Mouse (Mus musculus) liver, embryonic 13.5 days (tissue): ENCODE results near the gene Hoxa11. TPM values are rescaled to one million over a fixed set of nuclear protein-coding genes. Genes with fewer than 3 reads are reported as not detected.

Source experiments
- ATAC-seq: fragments of 200-750 bp; cut with Nextera tagmentation; 2 replicates; pipeline ENCODE4 v1.8.0; 2017; ENCODE audit warnings: low read depth, mild to moderate bottlenecking, moderate number of reproducible peaks, moderate library complexity
- DNase-seq: peaks from one replicate; pipeline ENCODE4 v3.0.0; 2022
- H3K27ac ChIP-seq: fragments of 300-500 bp; sonication (generic); 2 replicates; pipeline ENCODE4 v1.5.1; 2015; ENCODE audit warnings: moderate library complexity, mild to moderate bottlenecking, inconsistent platforms
- H3K27me3 ChIP-seq: fragments of 300-500 bp; sonication (generic); 2 replicates; pipeline ENCODE4 v1.6.1; 2015; ENCODE audit warnings: mild to moderate bottlenecking, inconsistent platforms
- H3K36me3 ChIP-seq: fragments of 300-500 bp; sonication (generic); 2 replicates; pipeline ENCODE4 v1.6.1; 2015; ENCODE audit warnings: mild to moderate bottlenecking, inconsistent platforms
- H3K4me1 ChIP-seq: fragments of 300-500 bp; sonication (generic); replicated peaks from 2 replicates; pipeline ENCODE4 v1.6.1; 2015; ENCODE audit warnings: inconsistent platforms
- H3K4me2 ChIP-seq: fragments of 300-500 bp; sonication (generic); 2 replicates; pipeline ENCODE4 v1.6.1; 2015; ENCODE audit warnings: inconsistent platforms, mild to moderate bottlenecking, moderate library complexity
- H3K4me3 ChIP-seq: fragments of 300-500 bp; sonication (generic); replicated peaks from 2 replicates; pipeline ENCODE4 v1.5.1; 2015; ENCODE audit warnings: mild to moderate bottlenecking, inconsistent platforms
- H3K9ac ChIP-seq: fragments of 300-500 bp; sonication (generic); 2 replicates; pipeline ENCODE4 v1.6.1; 2015; ENCODE audit warnings: mild to moderate bottlenecking, inconsistent platforms
- H3K9me3 ChIP-seq: fragments of 300-500 bp; sonication (generic); replicated peaks from 2 replicates; pipeline ENCODE4 v1.6.1; 2016; ENCODE audit warnings: inconsistent platforms
- WGBS: fragments of 180-500 bp; shearing (Covaris S2); methylation state at CpG from one replicate; pipeline ENCODE4 v1.1.7; 2015; ENCODE audit not compliant: insufficient replicate concordance; 5-methylcytosine and 5-hydroxymethylcytosine counted together
- polyA plus RNA-seq: library from polyadenylated mRNA; unstranded; fragments of >200 nt; fragmentation: Nextera tagmentation; extraction: Ambion mirVana; gene quantifications from 2 replicates; pipeline ENCODE4 v1.2.1, GENCODE M21; 2015

Gene Hoxa11
- polyA plus RNA-seq, 1 experiment from 2014 or later: not detected

DNA sequence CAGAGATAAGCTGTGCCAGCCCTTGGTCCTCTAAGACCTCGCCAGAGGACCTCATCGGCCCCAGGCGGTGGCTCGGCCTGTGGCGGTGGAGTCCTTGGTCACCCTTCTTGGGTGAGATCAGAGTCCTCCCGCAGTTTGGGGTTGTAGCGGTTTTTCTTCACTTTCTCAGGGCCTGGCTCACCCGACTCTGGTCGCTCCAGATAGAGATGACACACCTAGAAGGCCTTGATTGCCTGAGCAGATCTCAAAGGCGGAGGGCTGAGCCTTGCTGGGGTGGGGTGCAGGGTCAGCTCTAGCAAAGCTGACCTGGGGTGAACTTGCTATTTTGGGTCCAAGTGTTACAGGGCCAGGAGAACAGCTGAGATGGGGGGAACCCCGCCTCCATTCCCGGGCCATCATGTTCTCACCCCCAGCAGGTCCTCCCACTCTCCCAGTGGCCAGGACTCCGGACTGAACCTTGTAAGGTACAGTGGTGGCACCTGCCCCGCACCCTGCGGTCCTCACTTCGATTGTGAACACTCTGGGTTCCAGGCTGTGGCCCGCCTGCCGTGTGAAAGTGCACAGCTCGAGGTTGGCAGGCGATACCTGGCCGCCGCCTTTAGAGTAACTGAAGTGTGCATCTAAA, 28.2 kb upstream of the Hoxa11 start:
- WGBS: 4% methylated on average over 22 of the region's 22 CpGs
- Histone ChIP-seq H3K9ac (no peak overlapping the region), H3K4me2 (no peak overlapping the region), H3K4me1 (no peaks in the 10 kb centered on the region), H3K36me3 (no peaks in the 10 kb centered on the region), H3K27me3 (peaks cover 93% of the 10 kb centered on the region), H3K27ac (no peak overlapping the region), H3K9me3 (no peaks in the 10 kb centered on the region), H3K4me3 (no peak overlapping the region)
- no peak for DNase-seq
- ATAC-seq: no peak

DNA sequence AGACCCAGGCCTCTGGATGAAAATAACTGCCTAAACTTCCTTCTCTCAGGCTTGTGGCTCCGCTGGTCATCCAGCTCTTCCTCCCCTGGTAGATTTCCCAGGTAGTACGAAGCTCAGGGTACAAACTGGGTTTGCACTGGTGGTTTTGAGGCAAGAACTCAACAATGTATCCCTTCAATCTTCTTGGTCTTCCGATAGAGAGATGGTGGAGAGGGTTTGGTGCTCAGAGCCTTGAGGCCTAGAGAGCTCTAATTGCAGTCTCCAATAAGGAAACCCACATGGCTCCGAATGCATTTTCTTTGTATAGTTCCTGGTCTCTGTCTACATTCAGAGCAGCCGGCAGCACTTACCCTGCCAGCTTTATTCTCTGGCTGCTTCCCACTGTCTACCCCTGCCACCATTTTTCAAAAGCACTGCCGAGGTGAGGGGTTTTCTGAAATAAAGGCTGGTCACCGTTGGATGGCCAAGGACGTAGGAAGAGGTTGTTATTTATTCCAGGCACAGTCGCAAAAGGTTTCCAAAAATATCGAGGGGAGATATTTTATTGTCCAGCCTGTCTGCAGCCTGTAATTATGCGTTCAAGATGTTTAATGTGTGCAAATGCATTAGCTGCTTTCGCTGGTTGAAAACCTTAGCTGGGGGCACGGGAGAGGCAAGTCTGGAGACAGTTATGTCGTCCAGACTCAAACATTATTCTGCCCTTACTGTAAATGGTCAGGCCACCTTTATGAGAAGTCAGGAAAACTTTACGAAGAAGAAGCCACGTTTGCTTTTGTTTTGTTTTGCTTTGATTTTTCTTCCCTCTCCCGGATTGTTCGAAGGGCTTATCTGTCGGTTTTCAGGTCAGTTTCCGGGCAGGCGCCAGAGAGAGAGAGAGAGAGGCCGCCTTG, 27.4 kb upstream of the Hoxa11 start:
- H3K9me3 ChIP-seq: no peaks in the 10 kb centered on the region
- peaks cover 98% of the 10 kb centered on the region for H3K27me3 ChIP-seq
- no peak for DNase-seq
- no peaks in the 10 kb centered on the region for H3K36me3 ChIP-seq
- no peak overlapping the region for H3K4me2 ChIP-seq
- no peak for ATAC-seq
- H3K4me1 ChIP-seq: no peaks in the 10 kb centered on the region
- 9% methylated on average over 21 of the region's 22 CpGs for WGBS
- H3K9ac ChIP-seq: no peak overlapping the region
- no peak overlapping the region for H3K4me3 ChIP-seq
- H3K27ac ChIP-seq: no peak overlapping the region

DNA sequence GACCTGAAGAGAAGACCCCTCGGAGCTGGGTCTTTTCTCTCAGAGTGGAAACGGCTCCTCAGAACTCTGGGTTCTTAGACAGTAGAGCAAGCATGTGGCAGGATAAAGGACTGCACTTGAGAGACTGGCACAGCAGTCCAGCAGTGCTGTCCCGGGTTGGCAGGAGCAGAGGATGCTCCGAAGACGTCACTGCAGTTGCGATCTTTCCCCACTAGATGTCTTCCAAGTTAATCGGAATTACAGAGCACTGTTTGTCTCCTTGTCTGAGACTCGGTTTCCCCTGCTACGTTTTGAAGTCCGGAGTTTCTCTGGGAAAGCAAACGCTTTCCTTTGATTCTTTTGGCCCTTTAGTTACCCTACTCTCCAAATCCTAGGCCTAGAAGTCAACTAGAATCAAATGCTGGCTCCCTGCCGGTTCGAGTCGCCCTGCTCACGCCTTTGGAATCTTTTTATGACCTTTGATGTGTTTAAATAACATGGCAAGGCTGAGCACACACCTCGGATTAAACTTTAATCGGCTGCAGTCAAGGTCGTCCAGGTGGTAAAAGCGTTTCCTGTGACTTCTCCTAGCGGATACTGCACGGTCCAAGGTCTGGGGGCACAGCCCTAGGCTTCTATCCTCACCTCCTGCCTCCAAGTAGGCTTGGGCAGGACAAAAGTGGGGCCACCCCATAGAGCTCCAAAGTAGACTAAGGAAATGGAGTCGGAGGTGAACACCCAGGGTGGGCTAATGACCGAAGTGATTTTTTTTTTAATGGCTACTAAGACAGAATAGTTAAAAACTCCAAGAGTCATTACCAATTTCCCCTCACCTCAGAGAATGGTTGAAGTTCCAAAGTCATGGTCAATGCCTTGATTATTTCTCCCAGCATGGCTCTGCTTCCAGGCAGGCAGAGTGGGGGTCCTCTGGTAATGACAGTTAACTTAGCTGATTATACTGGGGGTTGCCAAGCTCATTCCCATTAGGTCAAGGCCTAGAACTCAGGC, 25.2 kb upstream of the Hoxa11 start:
- Histone ChIP-seq H3K4me2 (no peak overlapping the region), H3K4me1 (no peaks in the 10 kb centered on the region), H3K27ac (no peak overlapping the region), H3K9ac (no peak overlapping the region), H3K9me3 (no peaks in the 10 kb centered on the region), H3K27me3 (peaks cover 97% of the 10 kb centered on the region), H3K36me3 (no peaks in the 10 kb centered on the region), H3K4me3 (no peak overlapping the region)
- DNase-seq (no peak), ATAC-seq (no peak)
- 9% methylated on average over 23 of the region's 23 CpGs for WGBS

DNA sequence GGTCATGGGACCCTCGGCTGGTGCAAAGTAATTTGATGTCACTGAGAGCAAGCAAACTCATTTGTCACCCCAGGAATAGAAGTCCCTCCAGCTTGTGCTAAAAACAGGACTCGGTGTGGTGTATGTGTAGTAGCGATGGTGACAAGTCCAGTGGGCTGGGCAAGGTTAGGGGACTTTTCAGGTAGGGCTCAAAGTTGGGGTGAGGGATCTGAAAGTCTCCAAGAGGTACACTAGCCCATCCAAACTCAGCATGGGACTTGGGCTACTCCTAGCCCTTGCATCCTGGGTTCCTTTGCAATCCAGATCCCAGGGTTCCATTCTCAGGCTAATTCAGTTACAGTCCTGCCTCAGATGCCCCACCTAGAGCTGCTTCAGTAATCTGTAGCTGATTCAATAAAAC, 23.1 kb upstream of the Hoxa11 start:
- H3K4me3 ChIP-seq: no peak overlapping the region
- no peak for DNase-seq
- H3K9me3 ChIP-seq: no peaks in the 10 kb centered on the region
- no peak for ATAC-seq
- H3K27ac ChIP-seq: no peak overlapping the region
- H3K4me1 ChIP-seq: no peaks in the 10 kb centered on the region
- peaks cover 97% of the 10 kb centered on the region for H3K27me3 ChIP-seq
- H3K36me3 ChIP-seq: no peaks in the 10 kb centered on the region
- H3K4me2 ChIP-seq: no peak overlapping the region
- no peak overlapping the region for H3K9ac ChIP-seq
- WGBS: 5% methylated on average over 3 of the region's 3 CpGs

DNA sequence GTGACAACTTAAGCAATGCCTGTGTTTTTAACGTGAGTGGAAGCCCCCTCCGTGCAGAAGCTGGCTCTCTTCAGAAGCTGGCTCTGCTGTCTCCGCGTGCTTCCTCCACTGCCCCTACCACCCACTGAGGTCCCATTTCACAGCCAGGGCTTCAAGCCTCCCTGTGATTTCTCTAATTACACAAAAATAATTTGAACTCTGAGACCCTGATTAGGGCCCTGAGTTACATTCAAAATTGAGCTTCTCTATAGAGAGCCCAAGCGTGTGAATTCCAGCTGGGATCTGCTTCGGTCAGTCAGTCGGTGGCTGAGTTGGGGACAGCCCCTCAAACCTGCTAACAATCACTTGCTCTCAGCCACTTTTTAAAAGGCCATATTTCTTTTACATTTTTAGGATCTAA, 22.7 kb upstream of the Hoxa11 start:
- no peaks in the 10 kb centered on the region for H3K9me3 ChIP-seq
- no peaks in the 10 kb centered on the region for H3K4me1 ChIP-seq
- H3K27me3 ChIP-seq: peaks cover 97% of the 10 kb centered on the region
- H3K4me3 ChIP-seq: no peak overlapping the region
- 10% methylated on average over 7 of the region's 7 CpGs for WGBS
- DNase-seq (no peak), ATAC-seq (no peak)
- no peaks in the 10 kb centered on the region for H3K36me3 ChIP-seq
- H3K4me2 ChIP-seq: no peak overlapping the region
- no peak overlapping the region for H3K9ac ChIP-seq
- H3K27ac ChIP-seq: no peak overlapping the region

DNA sequence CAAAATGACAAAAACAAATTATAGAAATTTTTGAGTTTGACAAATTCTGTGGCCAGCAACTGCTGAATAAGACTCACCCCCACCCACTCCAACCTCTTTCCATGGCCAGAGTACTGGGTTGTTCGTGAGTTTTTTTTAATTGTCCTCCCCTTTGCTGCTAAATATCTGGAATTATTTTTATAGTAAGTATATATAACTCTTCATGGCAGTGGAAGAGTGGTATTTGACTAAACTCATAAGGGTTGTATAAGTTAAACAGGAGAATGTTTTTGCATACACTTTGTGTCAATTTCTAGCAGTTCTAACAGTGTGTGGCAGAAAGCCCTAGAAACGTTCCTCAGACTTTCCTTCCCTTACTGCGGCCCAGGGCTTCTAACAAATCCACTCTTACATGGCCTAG, 22.1 kb upstream of the Hoxa11 start:
- WGBS: 10% methylated on average over 3 of the region's 3 CpGs

DNA sequence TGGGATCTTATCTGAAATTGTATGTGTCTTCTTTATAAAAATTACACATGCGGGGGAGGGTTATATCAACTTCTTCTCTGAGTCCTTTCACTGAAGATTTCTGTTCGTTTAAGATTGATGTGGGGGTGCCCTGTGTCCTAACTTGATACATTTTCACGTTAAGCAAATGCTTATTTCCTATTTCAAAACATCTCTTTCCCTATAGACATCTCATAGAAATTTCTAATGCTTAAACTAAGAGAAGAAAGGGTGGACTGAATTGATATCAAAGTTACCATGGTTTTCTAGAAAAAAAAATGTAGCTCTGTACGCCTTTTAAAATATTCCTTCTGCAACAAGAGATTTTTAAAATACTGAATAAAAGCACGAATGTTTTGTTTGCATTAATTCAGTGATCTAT, 21.6 kb upstream of the Hoxa11 start:
- H3K4me1 ChIP-seq: no peaks in the 10 kb centered on the region
- ATAC-seq (no peak), DNase-seq (no peak)
- H3K27me3 ChIP-seq: peaks cover 97% of the 10 kb centered on the region
- no peak overlapping the region for H3K4me3 ChIP-seq
- H3K27ac ChIP-seq: no peak overlapping the region
- H3K9me3 ChIP-seq: no peaks in the 10 kb centered on the region
- WGBS: 19% methylated on average over 5 of the region's 5 CpGs
- no peak overlapping the region for H3K9ac ChIP-seq
- H3K36me3 ChIP-seq: no peaks in the 10 kb centered on the region
- H3K4me2 ChIP-seq: no peak overlapping the region

More for the DNA sequence above, 22.1 kb upstream of the Hoxa11 start:
- Histone ChIP-seq H3K9me3 (no peaks in the 10 kb centered on the region), H3K36me3 (no peaks in the 10 kb centered on the region), H3K4me3 (no peak overlapping the region), H3K27me3 (peaks cover 97% of the 10 kb centered on the region), H3K9ac (no peak overlapping the region), H3K27ac (no peak overlapping the region), H3K4me1 (no peaks in the 10 kb centered on the region), H3K4me2 (no peak overlapping the region)
- DNase-seq: no peak
- no peak for ATAC-seq

DNA sequence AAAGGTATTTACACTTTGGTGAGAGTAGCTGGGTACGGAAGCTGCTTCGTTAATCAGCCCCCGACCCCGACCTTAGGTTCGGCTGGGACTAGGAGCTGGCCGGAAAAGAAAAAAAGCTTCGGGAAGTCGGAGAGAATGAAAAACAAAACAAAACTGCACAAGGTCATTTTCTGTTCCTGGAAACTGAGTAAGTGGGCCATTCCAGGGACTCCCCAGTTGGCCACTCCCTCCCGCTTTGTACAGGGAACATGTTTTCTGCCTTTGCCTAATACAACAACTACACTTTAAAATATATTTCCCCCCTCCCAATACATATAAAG, 21.0 kb upstream of the Hoxa11 start:
- Histone ChIP-seq H3K4me2 (no peak overlapping the region), H3K9ac (no peak overlapping the region), H3K27ac (no peak overlapping the region), H3K4me1 (no peaks in the 10 kb centered on the region), H3K4me3 (no peak overlapping the region), H3K9me3 (no peaks in the 10 kb centered on the region), H3K27me3 (peaks cover 99% of the 10 kb centered on the region), H3K36me3 (no peaks in the 10 kb centered on the region)
- no peak for ATAC-seq
- 4% methylated on average over 9 of the region's 9 CpGs for WGBS
- DNase-seq: no peak

DNA sequence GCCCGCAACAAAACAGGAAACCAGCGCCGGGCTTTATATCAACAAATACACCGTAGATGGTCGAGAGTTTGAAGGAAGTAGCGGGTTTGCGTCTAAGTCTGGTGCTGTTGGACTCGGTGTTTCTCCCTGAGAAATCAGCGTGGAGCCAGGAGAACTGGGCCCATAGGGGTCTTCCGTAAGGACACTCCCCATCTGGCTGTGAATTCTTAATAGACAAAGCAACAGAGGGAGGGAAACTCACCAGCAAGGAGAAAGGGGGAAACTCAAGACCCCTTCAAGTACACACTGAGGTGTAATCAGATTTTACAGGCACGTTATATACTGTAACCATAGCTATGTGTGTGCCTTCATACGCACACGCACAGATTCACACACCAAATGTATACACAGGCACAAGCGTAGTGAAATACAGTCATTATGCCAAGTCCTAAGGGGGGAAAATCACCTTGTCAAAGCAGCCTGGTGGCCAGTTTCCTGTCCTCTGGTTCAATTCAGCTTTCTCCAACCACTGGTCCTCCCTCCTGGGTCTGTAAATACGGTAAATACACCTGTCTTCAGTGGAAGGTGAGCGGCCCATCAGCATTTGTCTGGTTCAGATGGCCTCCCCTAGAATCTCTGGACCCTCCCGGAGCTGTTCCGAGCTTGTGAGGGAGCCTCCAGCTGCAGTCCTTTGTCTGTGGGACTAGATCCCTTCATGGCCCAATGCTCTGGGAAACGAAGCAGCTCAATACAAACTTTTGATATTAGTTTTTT, 20.5 kb upstream of the Hoxa11 start:
- DNase-seq (no peak), ATAC-seq (no peak)
- H3K27me3 ChIP-seq: peaks cover 99% of the 10 kb centered on the region
- 0 out of 2 replicates have a peak, but pooled peaks cover 2% of the 10 kb centered on the region for H3K4me1 ChIP-seq
- H3K4me3 ChIP-seq: no peak overlapping the region
- no peaks in the 10 kb centered on the region for H3K9me3 ChIP-seq
- H3K4me2 ChIP-seq: no peak overlapping the region
- 1% methylated on average over 19 of the region's 19 CpGs for WGBS
- H3K27ac ChIP-seq: no peak overlapping the region
- no peaks in the 10 kb centered on the region for H3K36me3 ChIP-seq
- H3K9ac ChIP-seq: no peak overlapping the region

DNA sequence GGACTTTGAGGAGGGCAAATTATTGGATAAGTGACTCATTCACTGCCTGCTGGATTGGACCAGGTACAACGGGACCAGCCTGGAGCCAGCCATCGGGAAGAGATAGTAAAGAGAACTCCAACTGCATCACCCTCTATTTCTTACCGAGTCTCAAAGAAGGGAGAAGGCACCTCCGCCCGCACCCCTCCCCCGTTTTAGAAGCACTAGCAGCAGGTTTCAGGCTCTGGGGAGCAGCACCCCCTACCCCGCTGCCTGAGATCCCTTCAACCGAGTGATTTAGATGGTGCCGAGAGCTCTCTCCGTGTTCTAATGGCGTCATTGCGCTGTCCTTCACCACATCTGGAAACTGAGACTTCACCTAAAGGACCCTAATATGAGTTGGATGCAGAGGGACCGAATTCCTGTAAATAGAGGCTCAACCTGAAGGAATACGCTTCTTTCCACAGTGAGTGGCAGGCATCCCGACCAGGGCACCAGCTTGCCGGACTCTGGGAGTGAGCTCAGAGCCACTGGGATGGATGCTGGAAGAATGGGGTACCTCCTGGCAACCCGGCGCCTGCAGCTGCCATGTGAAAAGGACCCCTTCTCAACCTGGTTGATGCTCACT, 19.8 kb upstream of the Hoxa11 start:
- H3K9ac ChIP-seq: no peak overlapping the region
- no peak for ATAC-seq
- no peaks in the 10 kb centered on the region for H3K9me3 ChIP-seq
- H3K4me1 ChIP-seq: 0 out of 2 replicates have a peak, but pooled peaks cover 3% of the 10 kb centered on the region
- no peak overlapping the region for H3K27ac ChIP-seq
- DNase-seq: no peak
- 3% methylated on average over 18 of the region's 18 CpGs for WGBS
- no peak overlapping the region for H3K4me3 ChIP-seq
- H3K36me3 ChIP-seq: no peaks in the 10 kb centered on the region
- H3K27me3 ChIP-seq: peaks cover 99% of the 10 kb centered on the region
- H3K4me2 ChIP-seq: no peak overlapping the region
